Mouse (Mus musculus): ENCODE results near the gene Dock10. TPM values are rescaled to one million over a fixed set of nuclear protein-coding genes. Genes with fewer than 3 reads are reported as not detected.

The Dock10 gene
- total and polyA plus RNA-seq, 2 experiments from 2014 or later = 1.2 to 5.2 TPM

DNA sequence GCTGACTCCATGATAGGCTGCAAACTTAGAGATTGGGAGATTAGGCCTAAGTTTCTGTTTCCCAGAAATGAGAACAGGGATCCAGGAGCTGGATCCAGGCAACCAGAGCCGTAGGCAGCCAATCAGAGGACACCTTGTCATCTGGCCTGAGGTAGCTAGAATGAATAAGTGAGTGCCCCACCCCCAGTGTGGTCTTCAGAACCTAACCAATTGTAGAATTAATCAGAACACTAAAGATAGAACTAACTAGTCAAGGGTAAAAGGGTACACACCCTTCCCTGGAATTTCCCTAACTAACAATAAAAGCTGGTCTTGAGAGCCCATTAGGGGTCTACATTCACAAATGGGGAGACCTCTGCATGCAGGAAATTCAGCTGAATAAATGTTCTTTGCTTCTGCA, 135.7 kb downstream of the Dock10 start:
- no peaks in the 10 kb centered on the region for H3K27me3 ChIP-seq (ENCODE audit: control insufficient read depth, insufficient read depth, low read length)
- ATAC-seq (ENCODE audit: insufficient read depth, low read depth) (no peak), DNase-seq (ENCODE audit: low spot score) (no peak)
- 87% methylated on average over 1 of the region's 1 CpGs for WGBS
- no peaks in the 10 kb centered on the region for H3K36me3 ChIP-seq (replicated peaks; ENCODE audit: control insufficient read depth, insufficient read depth, low read length)
- H3K9me3 ChIP-seq (replicated peaks; ENCODE audit: control insufficient read depth, low read length) = no peaks in the 10 kb centered on the region
- H3K9ac ChIP-seq (replicated peaks; ENCODE audit: low read depth, low read length) = no peak overlapping the region
- H3K4me1 ChIP-seq (ENCODE audit: control insufficient read depth, insufficient read depth) = no peaks in the 10 kb centered on the region
- no peak overlapping the region for H3K27ac ChIP-seq (ENCODE audit: low read depth)
- no peak overlapping the region for H3K4me2 ChIP-seq (ENCODE audit: low read depth, low read length)
- TF ChIP-seq CTCF (IDR thresholded peaks at IDR 0.05; ENCODE audit: low read depth) = no peak
- TF ChIP-seq EP300 (IDR thresholded peaks at IDR 0.05; ENCODE audit: low read depth) = no peak
- H3K4me3 ChIP-seq (ENCODE audit: low read depth, low read length) = no peak overlapping the region

DNA sequence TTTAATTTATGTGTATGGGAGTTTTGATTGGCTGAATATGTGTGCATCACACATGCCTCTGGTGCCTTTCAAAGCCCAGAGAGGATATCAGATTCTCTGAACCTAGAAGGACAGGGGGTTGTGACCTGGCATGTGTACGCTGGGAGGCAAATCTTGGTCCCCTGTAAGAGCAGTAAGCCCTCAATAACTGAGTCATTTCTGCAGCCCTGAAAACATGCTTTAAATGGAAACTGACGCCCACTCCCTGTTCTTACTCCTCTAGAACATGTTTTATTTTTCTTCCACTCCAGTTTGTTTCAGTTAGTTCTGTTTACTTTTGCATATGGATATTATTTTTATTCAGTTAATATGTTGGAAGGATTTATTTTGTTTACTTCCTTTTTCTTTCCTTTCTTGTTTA, 139.2 kb downstream of the Dock10 start:
- Histone ChIP-seq H3K4me3 (ENCODE audit: low read depth, low read length) (no peak overlapping the region), H3K9ac (replicated peaks; ENCODE audit: low read depth, low read length) (no peak overlapping the region), H3K9me3 (replicated peaks; ENCODE audit: control insufficient read depth, low read length) (no peaks in the 10 kb centered on the region), H3K27ac (ENCODE audit: low read depth) (no peak overlapping the region), H3K36me3 (replicated peaks; ENCODE audit: control insufficient read depth, insufficient read depth, low read length) (no peaks in the 10 kb centered on the region), H3K27me3 (ENCODE audit: control insufficient read depth, insufficient read depth, low read length) (no peaks in the 10 kb centered on the region), H3K4me1 (ENCODE audit: control insufficient read depth, insufficient read depth) (no peaks in the 10 kb centered on the region), H3K4me2 (ENCODE audit: low read depth, low read length) (no peak overlapping the region)
- WGBS = 75% methylated on average over 2 of the region's 2 CpGs
- DNase-seq (ENCODE audit: low spot score) = no peak
- no peak for TF ChIP-seq EP300 (IDR thresholded peaks at IDR 0.05; ENCODE audit: low read depth)
- TF ChIP-seq CTCF (IDR thresholded peaks at IDR 0.05; ENCODE audit: low read depth) = no peak
- no peak for ATAC-seq (ENCODE audit: insufficient read depth, low read depth)

DNA sequence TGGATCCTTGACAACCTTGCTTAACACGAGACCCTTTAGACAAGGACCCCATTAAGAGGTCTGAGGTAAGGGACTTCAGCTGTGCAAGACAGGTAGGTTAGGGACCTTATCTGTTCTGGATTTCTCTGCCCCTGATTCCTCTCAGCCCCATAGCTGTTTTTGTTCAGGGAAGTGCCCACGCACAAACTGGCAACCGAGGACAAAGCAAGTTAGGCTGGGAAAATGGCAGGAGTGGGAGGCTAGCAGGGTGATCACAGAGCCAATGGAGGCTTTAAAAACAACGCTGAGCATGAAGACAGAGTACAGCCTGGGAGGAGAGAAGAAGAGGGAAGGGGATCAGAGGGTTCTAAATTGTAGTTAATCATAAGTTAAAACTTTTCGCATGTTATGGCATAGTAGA, 141.7 kb downstream of the Dock10 start:
- Histone ChIP-seq H3K27ac (ENCODE audit: low read depth) (no peak overlapping the region), H3K4me3 (ENCODE audit: low read depth, low read length) (no peak overlapping the region), H3K4me2 (ENCODE audit: low read depth, low read length) (no peak overlapping the region), H3K4me1 (ENCODE audit: control insufficient read depth, insufficient read depth) (no peaks in the 10 kb centered on the region), H3K9me3 (replicated peaks; ENCODE audit: control insufficient read depth, low read length) (no peaks in the 10 kb centered on the region), H3K9ac (replicated peaks; ENCODE audit: low read depth, low read length) (no peak overlapping the region), H3K27me3 (ENCODE audit: control insufficient read depth, insufficient read depth, low read length) (no peaks in the 10 kb centered on the region), H3K36me3 (replicated peaks; ENCODE audit: control insufficient read depth, insufficient read depth, low read length) (no peaks in the 10 kb centered on the region)
- ATAC-seq (ENCODE audit: insufficient read depth, low read depth) = no peak
- 86% methylated on average over 5 of the region's 5 CpGs for WGBS
- TF ChIP-seq CTCF (IDR thresholded peaks at IDR 0.05; ENCODE audit: low read depth) (no peak), EP300 (IDR thresholded peaks at IDR 0.05; ENCODE audit: low read depth) (no peak)
- no peak for DNase-seq (ENCODE audit: low spot score)

DNA sequence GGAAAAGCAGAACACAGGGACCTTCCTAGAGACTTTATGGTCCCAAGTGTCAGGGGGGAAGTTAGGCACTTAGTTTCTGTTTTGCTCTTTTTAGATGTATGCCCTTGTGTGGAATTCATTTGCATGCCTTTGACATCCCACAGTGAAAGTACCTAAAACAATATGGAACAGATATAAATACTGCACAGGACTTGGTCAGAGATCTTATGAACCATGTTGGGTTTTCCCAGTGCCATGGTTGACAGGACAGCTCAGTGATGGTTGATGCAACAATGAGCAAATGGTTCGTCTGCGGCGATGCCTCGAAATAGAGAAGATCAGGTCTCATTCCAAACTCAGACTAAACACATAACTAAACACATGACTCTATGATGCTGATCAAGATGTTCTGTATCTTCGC, 143.6 kb downstream of the Dock10 start:
- no peak overlapping the region for H3K27ac ChIP-seq (ENCODE audit: low read depth)
- no peak overlapping the region for H3K4me3 ChIP-seq (ENCODE audit: low read depth, low read length)
- H3K4me1 ChIP-seq (ENCODE audit: control insufficient read depth, insufficient read depth) = no peaks in the 10 kb centered on the region
- no peaks in the 10 kb centered on the region for H3K27me3 ChIP-seq (ENCODE audit: control insufficient read depth, insufficient read depth, low read length)
- no peaks in the 10 kb centered on the region for H3K9me3 ChIP-seq (replicated peaks; ENCODE audit: control insufficient read depth, low read length)
- H3K36me3 ChIP-seq (replicated peaks; ENCODE audit: control insufficient read depth, insufficient read depth, low read length) = no peaks in the 10 kb centered on the region
- H3K9ac ChIP-seq (replicated peaks; ENCODE audit: low read depth, low read length) = no peak overlapping the region
- no peak for DNase-seq (ENCODE audit: low spot score)
- no peak for TF ChIP-seq EP300 (IDR thresholded peaks at IDR 0.05; ENCODE audit: low read depth)
- TF ChIP-seq CTCF (IDR thresholded peaks at IDR 0.05; ENCODE audit: low read depth) = no peak
- H3K4me2 ChIP-seq (ENCODE audit: low read depth, low read length) = no peak overlapping the region
- WGBS = 92% methylated on average over 5 of the region's 5 CpGs
- no peak for ATAC-seq (ENCODE audit: insufficient read depth, low read depth)

DNA sequence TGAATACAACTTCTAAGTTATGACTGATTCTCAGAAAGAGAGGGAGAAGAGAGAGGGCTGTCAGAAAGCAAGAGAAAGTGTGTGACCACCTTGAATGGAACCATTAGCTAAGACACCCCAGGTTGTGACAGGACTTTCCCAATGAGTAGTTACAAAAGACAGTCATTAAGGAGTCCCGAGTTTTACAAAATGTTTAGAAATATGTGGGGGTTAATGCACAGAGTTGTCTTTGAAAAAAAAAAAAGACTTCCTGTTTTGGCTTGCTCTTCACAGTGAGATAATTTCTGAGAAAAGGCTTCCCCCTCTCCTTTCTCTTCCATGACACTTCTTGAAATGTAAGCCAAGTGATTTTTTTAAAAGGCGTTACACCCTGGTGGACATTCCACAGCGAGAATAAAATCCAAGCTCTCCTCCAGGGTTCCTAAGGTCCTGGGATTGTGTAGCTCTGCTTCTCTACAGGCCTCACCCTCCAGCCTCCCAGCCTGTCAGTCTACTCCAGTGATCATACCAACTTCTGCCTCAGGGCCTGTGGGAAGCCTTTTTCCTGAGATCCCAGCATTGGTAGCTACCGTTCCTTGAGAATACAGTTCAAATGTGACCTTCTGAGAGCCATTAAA, 144.8 kb downstream of the Dock10 start:
- Histone ChIP-seq H3K27ac (ENCODE audit: low read depth) (no peak overlapping the region), H3K4me2 (ENCODE audit: low read depth, low read length) (no peak overlapping the region), H3K4me3 (ENCODE audit: low read depth, low read length) (no peak overlapping the region), H3K36me3 (replicated peaks; ENCODE audit: control insufficient read depth, insufficient read depth, low read length) (no peaks in the 10 kb centered on the region), H3K4me1 (ENCODE audit: control insufficient read depth, insufficient read depth) (no peaks in the 10 kb centered on the region), H3K27me3 (ENCODE audit: control insufficient read depth, insufficient read depth, low read length) (no peaks in the 10 kb centered on the region), H3K9me3 (replicated peaks; ENCODE audit: control insufficient read depth, low read length) (no peaks in the 10 kb centered on the region), H3K9ac (replicated peaks; ENCODE audit: low read depth, low read length) (no peak overlapping the region)
- no peak for DNase-seq (ENCODE audit: low spot score)
- TF ChIP-seq EP300 (IDR thresholded peaks at IDR 0.05; ENCODE audit: low read depth) (no peak), CTCF (IDR thresholded peaks at IDR 0.05; ENCODE audit: low read depth) (no peak)
- ATAC-seq (ENCODE audit: insufficient read depth, low read depth) = no peak
- WGBS = 72% methylated on average over 4 of the region's 4 CpGs

DNA sequence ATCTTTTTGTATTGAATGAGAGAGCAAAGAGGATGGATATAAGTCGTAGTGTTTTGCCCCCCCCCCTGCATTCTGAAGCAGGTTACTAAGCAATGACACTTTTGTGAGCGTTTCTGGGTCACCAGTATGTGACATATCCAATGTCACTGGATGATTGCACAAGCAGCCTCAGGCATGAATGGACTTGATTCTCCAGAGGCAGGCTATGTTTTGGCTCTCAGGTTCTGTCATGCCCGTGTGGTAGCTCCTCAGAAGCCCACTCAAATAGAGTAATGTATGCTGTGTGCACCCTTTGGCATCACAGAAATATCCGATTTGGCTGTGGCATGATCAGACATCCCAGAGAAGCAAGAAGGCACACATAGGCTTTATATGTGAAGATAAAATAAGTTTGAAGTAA, 150.8 kb downstream of the Dock10 start:
- no peak overlapping the region for H3K27ac ChIP-seq (ENCODE audit: low read depth)
- DNase-seq (ENCODE audit: low spot score) (no peak), ATAC-seq (ENCODE audit: insufficient read depth, low read depth) (no peak)
- 71% methylated on average over 4 of the region's 4 CpGs for WGBS
- no peak overlapping the region for H3K4me2 ChIP-seq (ENCODE audit: low read depth, low read length)
- no peak for TF ChIP-seq CTCF (IDR thresholded peaks at IDR 0.05; ENCODE audit: low read depth)
- no peak for TF ChIP-seq EP300 (IDR thresholded peaks at IDR 0.05; ENCODE audit: low read depth)
- H3K9ac ChIP-seq (replicated peaks; ENCODE audit: low read depth, low read length) = no peak overlapping the region
- no peaks in the 10 kb centered on the region for H3K9me3 ChIP-seq (replicated peaks; ENCODE audit: control insufficient read depth, low read length)
- H3K27me3 ChIP-seq (ENCODE audit: control insufficient read depth, insufficient read depth, low read length) = no peaks in the 10 kb centered on the region
- H3K36me3 ChIP-seq (replicated peaks; ENCODE audit: control insufficient read depth, insufficient read depth, low read length) = no peaks in the 10 kb centered on the region
- no peaks in the 10 kb centered on the region for H3K4me1 ChIP-seq (ENCODE audit: control insufficient read depth, insufficient read depth)
- no peak overlapping the region for H3K4me3 ChIP-seq (ENCODE audit: low read depth, low read length)

Data from heart, postnatal 0 days (tissue).